Comparison of ENCODE assay signal across 17 mouse cellular contexts in the genomic region with DNA sequence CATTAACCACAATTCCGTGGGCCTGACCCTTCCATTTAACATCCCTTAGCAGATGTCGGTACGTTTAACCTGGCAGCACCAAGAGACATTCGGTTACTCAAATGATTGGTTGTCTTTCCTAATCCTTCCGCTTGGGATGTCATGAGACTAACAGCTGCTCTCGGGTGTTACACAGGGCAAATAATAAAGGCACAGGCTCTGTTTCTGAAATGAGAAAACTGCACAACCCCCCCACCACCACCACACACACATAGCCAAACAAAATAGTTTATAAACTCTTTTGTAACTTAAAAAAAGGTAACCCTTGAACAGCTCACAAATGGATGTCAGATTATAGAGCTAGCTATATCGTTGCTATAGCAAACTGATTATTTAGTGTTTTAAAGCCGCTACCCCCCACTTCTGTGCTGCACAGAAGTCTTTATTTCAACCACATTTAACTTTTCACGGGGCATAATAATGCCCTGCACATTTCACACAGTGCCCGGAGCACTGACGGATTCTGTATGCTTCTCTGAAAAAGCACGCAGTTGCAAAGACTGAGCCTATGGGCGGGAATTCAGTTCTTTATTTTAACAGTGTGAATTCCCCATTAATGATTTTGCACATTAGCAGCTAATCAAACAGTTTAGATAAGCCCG.
DNase-seq lines count a peak whose midpoint lies in the region; ATAC-seq lines count a peak whose summit lies in the region.
"Had no signal": no experiment of that assay in that cellular context is flagged by ENCODE, and none has a peak within 500 bp of the region (broad histone marks: within the 10 kb centered on the region; RNA-seq: fewer than 3 reads in every experiment).

No protein-coding gene starts in this region.

- H3K4me3 ChIP-seq in hindbrain, embryonic 11.5 days (ENCODE audit: low read depth, low read length), result no peak overlapping the region
- H3K4me3 ChIP-seq in midbrain, embryonic 12.5 days, result no peak overlapping the region
- H3K4me3 ChIP-seq: liver, embryonic 15.5 days had no signal

- H3K27ac ChIP-seq in hindbrain, embryonic 11.5 days (ENCODE audit: low read depth, low read length), result 0 out of 2 replicates have a peak overlapping the region, but pooled peaks have one; percentile 2
- peak overlapping the region; percentile 31; the same call in 1 of the 2 replicates for H3K27ac ChIP-seq in midbrain, embryonic 12.5 days (replicated peaks)
- H3K27ac ChIP-seq: liver, embryonic 15.5 days had no signal

- peak; percentile 40 for DNase-seq in embryo, embryonic 10 days (ENCODE audit: low spot score)
- DNase-seq in embryo, embryonic 9.5 days (ENCODE audit: extremely low spot score), result no peak
- DNase-seq in hindbrain, embryonic 11.5 days (ENCODE audit: low spot score), result peak; percentile 33
- DNase-seq in retina, embryonic 14.5 days (ENCODE audit: low spot score), result peak; percentile 67
- no peak for DNase-seq in right cerebral cortex, postnatal 36 days (ENCODE audit: low spot score in 2 of 2)
- DNase-seq in cerebellum, postnatal 14 days, result no peak
- DNase-seq in kidney, postnatal 14 days, result no peak
- DNase-seq: adrenal gland, postnatal 36 days; cerebellum, adult 11 months; gastrocnemius, postnatal 14 days; kidney, postnatal 25 days; thymus, postnatal 4 days had no signal

- no peaks in the 10 kb centered on the region for H3K27me3 ChIP-seq in hindbrain, embryonic 11.5 days (ENCODE audit: control insufficient read depth, insufficient read depth, low read length)
- H3K27me3 ChIP-seq in midbrain, embryonic 12.5 days, result no peaks in the 10 kb centered on the region
- H3K27me3 ChIP-seq: CH12.LX; liver, embryonic 15.5 days had no signal

- H3K9me3 ChIP-seq in hindbrain, embryonic 11.5 days (ENCODE audit: control insufficient read depth, low read length), result no peaks in the 10 kb centered on the region
- H3K9me3 ChIP-seq in midbrain, embryonic 12.5 days, result no peaks in the 10 kb centered on the region
- H3K9me3 ChIP-seq: liver, embryonic 15.5 days had no signal

- ATAC-seq in hindbrain, embryonic 11.5 days (ENCODE audit: low FRiP score), result peak; percentile 88
- ATAC-seq in midbrain, embryonic 12.5 days (ENCODE audit: low FRiP score, low read depth), result peak; percentile 87
- ATAC-seq: activated CD4-positive, CD25-positive, alpha-beta regulatory T cell, adult 4 months; intestine, embryonic 16.5 days had no signal

- 0 out of 2 replicates have a peak overlapping the region, but pooled peaks have one; percentile 11 for H3K9ac ChIP-seq in hindbrain, embryonic 11.5 days (ENCODE audit: low read depth, low read length)
- H3K9ac ChIP-seq in midbrain, embryonic 12.5 days (replicated peaks), result no peak overlapping the region
- H3K9ac ChIP-seq: liver, embryonic 15.5 days had no signal

- H3K4me2 ChIP-seq in hindbrain, embryonic 11.5 days (replicated peaks; ENCODE audit: low read depth, low read length), result no peak overlapping the region
- H3K4me2 ChIP-seq in midbrain, embryonic 12.5 days (replicated peaks), result peak overlapping the region; percentile 19
- H3K4me2 ChIP-seq: liver, embryonic 15.5 days had no signal

- no peaks in the 10 kb centered on the region; the same call in 1 of the 2 replicates for H3K4me1 ChIP-seq in hindbrain, embryonic 11.5 days (replicated peaks; ENCODE audit: control insufficient read depth, insufficient read depth, low read length)
- H3K4me1 ChIP-seq in midbrain, embryonic 12.5 days, result peaks cover 18% of the 10 kb centered on the region
- H3K4me1 ChIP-seq: liver, embryonic 15.5 days had no signal

- WGBS in hindbrain, embryonic 11.5 days, result 42% methylated on average over 14 of the region's 14 CpGs
- 12% methylated on average over 14 of the region's 14 CpGs for WGBS in midbrain, embryonic 12.5 days

- H3K36me3 ChIP-seq in hindbrain, embryonic 11.5 days (ENCODE audit: control insufficient read depth, insufficient read depth, low read length), result no peaks in the 10 kb centered on the region
- no peaks in the 10 kb centered on the region for H3K36me3 ChIP-seq in midbrain, embryonic 12.5 days
- H3K36me3 ChIP-seq: liver, embryonic 15.5 days had no signal

Comparison
In these comparisons a context has a peak if more than half of its experiments do, and no peak if none do; other contexts are left out.
1. DNase-seq: peak in embryo, embryonic 10 days (single experiment), hindbrain, embryonic 11.5 days (single experiment) and retina, embryonic 14.5 days (single experiment); none in embryo, embryonic 9.5 days (single experiment), right cerebral cortex, postnatal 36 days (0 of 2), cerebellum, postnatal 14 days (0 of 2) and kidney, postnatal 14 days (single experiment).